ENCODE assay signal across 8 mouse cellular contexts in genomic region chr14:103346729-103347505, GRCm38 (mm10). TPM values are rescaled to one million over a fixed set of nuclear protein-coding genes. Genes with fewer than 3 reads are reported as not detected.
DNase-seq lines count a peak whose midpoint lies in the region; ATAC-seq and TF ChIP-seq lines count a peak whose summit lies in the region.

Gene Mycbp2 (minus strand): TSS chr14:103346814.

- H3K27ac ChIP-seq in forebrain, embryonic 10.5 days = peak within 1 kb of the TSS; percentile 94
- H3K27ac ChIP-seq in heart, embryonic 15.5 days = peak within 1 kb of the TSS; percentile 91
- peak within 1 kb of the TSS; percentile 58 for H3K27ac ChIP-seq in liver, embryonic 14.5 days
- H3K27ac ChIP-seq in neural tube, embryonic 11.5 days (ENCODE audit: low read depth, low read length) = peak within 1 kb of the TSS; percentile 95
- peak within 1 kb of the TSS; percentile 92 for H3K27ac ChIP-seq in stomach, postnatal 0 days (replicated peaks)

- H3K4me3 ChIP-seq in forebrain, embryonic 10.5 days = peak within 1 kb of the TSS; percentile 69
- peak within 1 kb of the TSS; percentile 71 for H3K4me3 ChIP-seq in heart, embryonic 15.5 days
- peak within 1 kb of the TSS; percentile 69 to 92 for H3K4me3 ChIP-seq in liver, embryonic 14.5 days (ENCODE audit: insufficient read depth in 1 of 2, low read depth in 2 of 2, low read length in 2 of 2)
- H3K4me3 ChIP-seq in neural tube, embryonic 11.5 days (ENCODE audit: low read depth, low read length) = peak within 1 kb of the TSS; percentile 76
- H3K4me3 ChIP-seq in stomach, postnatal 0 days (ENCODE audit: low read depth, low read length) = peak within 1 kb of the TSS; percentile 78

- peak; percentile 6; the same call in 1 of the 2 replicates for TF ChIP-seq EP300 in liver, embryonic 14.5 days (IDR thresholded peaks at IDR 0.05; ENCODE audit: low read depth)
- no peak for TF ChIP-seq EP300 in stomach, postnatal 0 days (optimal IDR thresholded peaks at IDR 0.05)

- TF ChIP-seq CTCF in liver, embryonic 14.5 days (IDR thresholded peaks at IDR 0.05; ENCODE audit: low read depth) = no peak
- no peak for TF ChIP-seq CTCF in stomach, postnatal 0 days (IDR thresholded peaks at IDR 0.05; ENCODE audit: low read depth)

- peak within 1 kb of the TSS; percentile 84 for H3K4me2 ChIP-seq in heart, embryonic 15.5 days
- peak within 1 kb of the TSS; percentile 94 for H3K4me2 ChIP-seq in liver, embryonic 14.5 days (ENCODE audit: low read depth)
- peak within 1 kb of the TSS; percentile 70 for H3K4me2 ChIP-seq in neural tube, embryonic 11.5 days (ENCODE audit: low read depth)
- H3K4me2 ChIP-seq in stomach, postnatal 0 days (replicated peaks; ENCODE audit: low read depth) = peak within 1 kb of the TSS; percentile 85

- DNase-seq in CD8-positive naive resting alpha-beta T cell, adult 2 months (ENCODE audit: low read depth in 2 of 2, low spot score in 2 of 2) = peak; percentile 92 to 94
- DNase-seq in c-Kit-positive CD71-negative TER-119-negative erythroid progenitor cells, embryonic 14.5 days (ENCODE audit: low read depth) = peak; percentile 92
- DNase-seq in forebrain, embryonic 10.5 days (ENCODE audit: extremely low spot score, low spot score) = peak; percentile 97
- peak; percentile 99 to 100 for DNase-seq in kidney, postnatal 25 days
- peak; percentile 93 to 94 (median 93) for DNase-seq in liver, embryonic 14.5 days (ENCODE audit: low read depth in 3 of 3, low spot score in 3 of 3)
- peak; percentile 98 for DNase-seq in neural tube, embryonic 11.5 days (ENCODE audit: low spot score)
- DNase-seq in stomach, postnatal 0 days (ENCODE audit: low spot score) = peak; percentile 99

- H3K27me3 ChIP-seq in forebrain, embryonic 10.5 days (ENCODE audit: poor library complexity, severe bottlenecking) = peaks cover 16% of the 10 kb centered on the region
- H3K27me3 ChIP-seq in heart, embryonic 15.5 days = no peaks in the 10 kb centered on the region
- H3K27me3 ChIP-seq in liver, embryonic 14.5 days (ENCODE audit: control insufficient read depth, insufficient read depth, low read length) = no peaks in the 10 kb centered on the region
- H3K27me3 ChIP-seq in neural tube, embryonic 11.5 days (ENCODE audit: control insufficient read depth, insufficient read depth, low read length) = no peaks in the 10 kb centered on the region
- H3K27me3 ChIP-seq in stomach, postnatal 0 days (ENCODE audit: control insufficient read depth, insufficient read depth, low read length) = no peaks in the 10 kb centered on the region

- ATAC-seq in heart, embryonic 15.5 days (replicated peaks; ENCODE audit: insufficient number of reproducible peaks, insufficient read depth, low FRiP score, low read depth) = peak; percentile 98
- peak; percentile 94 for ATAC-seq in liver, embryonic 14.5 days (ENCODE audit: insufficient read depth)
- peak; percentile 95 for ATAC-seq in neural tube, embryonic 11.5 days (ENCODE audit: insufficient read depth, low FRiP score, low TSS enrichment)
- ATAC-seq in stomach, postnatal 0 days (ENCODE audit: low FRiP score, low TSS enrichment) = peak; percentile 99

- no peaks in the 10 kb centered on the region for H3K9me3 ChIP-seq in forebrain, embryonic 10.5 days
- H3K9me3 ChIP-seq in heart, embryonic 15.5 days (replicated peaks) = no peaks in the 10 kb centered on the region
- H3K9me3 ChIP-seq in liver, embryonic 14.5 days (ENCODE audit: control insufficient read depth, low read length) = no peaks in the 10 kb centered on the region
- H3K9me3 ChIP-seq in neural tube, embryonic 11.5 days (ENCODE audit: control insufficient read depth, low read length) = no peaks in the 10 kb centered on the region
- no peaks in the 10 kb centered on the region for H3K9me3 ChIP-seq in stomach, postnatal 0 days (ENCODE audit: control insufficient read depth, low read length)

- WGBS in forebrain, embryonic 10.5 days = 5% methylated on average over 41 of the region's 41 CpGs
- 5% methylated on average over 33 of the region's 41 CpGs for WGBS in heart, embryonic 15.5 days
- WGBS in liver, embryonic 14.5 days (ENCODE audit: insufficient replicate concordance) = 1% methylated on average over 33 of the region's 41 CpGs
- WGBS in neural tube, embryonic 11.5 days = 6% methylated on average over 38 of the region's 41 CpGs
- 5% methylated on average over 31 of the region's 41 CpGs for WGBS in stomach, postnatal 0 days

- no peaks in the 10 kb centered on the region for H3K36me3 ChIP-seq in forebrain, embryonic 10.5 days (replicated peaks)
- H3K36me3 ChIP-seq in heart, embryonic 15.5 days = no peaks in the 10 kb centered on the region
- no peaks in the 10 kb centered on the region for H3K36me3 ChIP-seq in liver, embryonic 14.5 days (replicated peaks; ENCODE audit: control insufficient read depth, insufficient read depth, low read depth)
- H3K36me3 ChIP-seq in neural tube, embryonic 11.5 days (ENCODE audit: control insufficient read depth, insufficient read depth, low read length) = no peaks in the 10 kb centered on the region
- H3K36me3 ChIP-seq in stomach, postnatal 0 days (ENCODE audit: control insufficient read depth, insufficient read depth, low read length) = no peaks in the 10 kb centered on the region

- H3K4me1 ChIP-seq in forebrain, embryonic 10.5 days = peaks cover 39% of the 10 kb centered on the region
- H3K4me1 ChIP-seq in heart, embryonic 15.5 days (replicated peaks) = peaks cover 17% of the 10 kb centered on the region
- H3K4me1 ChIP-seq in liver, embryonic 14.5 days (replicated peaks; ENCODE audit: control insufficient read depth in 2 of 2, insufficient read depth in 2 of 2, low read length in 1 of 2) = peaks cover 23 to 30% of the 10 kb centered on the region in 2 experiments
- peaks cover 9% of the 10 kb centered on the region for H3K4me1 ChIP-seq in neural tube, embryonic 11.5 days (ENCODE audit: control insufficient read depth, insufficient read depth, low read length)
- H3K4me1 ChIP-seq in stomach, postnatal 0 days (replicated peaks; ENCODE audit: control insufficient read depth, insufficient read depth) = no peaks in the 10 kb centered on the region

- peak within 1 kb of the TSS; percentile 79 for H3K9ac ChIP-seq in heart, embryonic 15.5 days
- H3K9ac ChIP-seq in liver, embryonic 14.5 days (replicated peaks) = peak within 1 kb of the TSS; percentile 73
- peak within 1 kb of the TSS; percentile 82 for H3K9ac ChIP-seq in neural tube, embryonic 11.5 days (ENCODE audit: low read length)
- H3K9ac ChIP-seq in stomach, postnatal 0 days (ENCODE audit: low read length) = peak within 1 kb of the TSS; percentile 77

RNA-seq across cellular contexts. Expression of gene Mycbp2, which starts in this region (rescaled TPM):
- polyA plus RNA-seq in forebrain, embryonic 10.5 days (2016; fragmentation: Nextera tagmentation; extraction: Ambion mirVana) = 15.2 and 17.2 TPM in 2 replicates
- 10.1 and 13.0 TPM in 2 replicates for polyA plus RNA-seq in heart, embryonic 15.5 days (2015; fragmentation: Nextera tagmentation; extraction: Ambion mirVana)
- 5.7 and 8.2 TPM in 2 replicates for polyA plus RNA-seq in liver, embryonic 14.5 days (2012; rRNA removed)
- 7.0 and 7.6 TPM in 2 replicates for polyA plus RNA-seq in liver, embryonic 14.5 days (2014; fragmentation: Nextera tagmentation; extraction: Ambion mirVana)
- polyA plus RNA-seq in neural tube, embryonic 11.5 days (2014; fragmentation: Nextera tagmentation; extraction: Ambion mirVana) = 29.4 and 32.3 TPM in 2 replicates
- polyA plus RNA-seq in stomach, postnatal 0 days (2015; fragmentation: Nextera tagmentation; extraction: Ambion mirVana) = 21.2 and 21.3 TPM in 2 replicates

Comparison
In these comparisons a context has a peak if more than half of its experiments do, and no peak if none do; other contexts are left out.
1. Peak in every context shown above with its lines: DNase-seq, ATAC-seq, H3K4me3 ChIP-seq and H3K27ac ChIP-seq.